Mouse (Mus musculus) kidney, embryonic 15.5 days (tissue): ENCODE measurements around the gene Cd109. TPM values are rescaled to one million over a fixed set of nuclear protein-coding genes. Genes with fewer than 3 reads are reported as not detected.

Source experiments
- ATAC-seq: fragments of 200-750 bp; cut with Nextera tagmentation; replicated peaks from 2 replicates; pipeline ENCODE4 v1.8.0; 2017; ENCODE audit warnings: moderate TSS enrichment; ENCODE audit not compliant: low FRiP score
- H3K27ac ChIP-seq: fragments of 300-500 bp; sonication (generic); 2 replicates; pipeline ENCODE4 v1.5.1; 2015; ENCODE audit warnings: mild to moderate bottlenecking, inconsistent platforms
- H3K27me3 ChIP-seq: fragments of 300-500 bp; sonication (generic); 2 replicates; pipeline ENCODE4 v1.6.1; 2015; ENCODE audit warnings: inconsistent platforms
- H3K36me3 ChIP-seq: fragments of 300-500 bp; sonication (generic); 2 replicates; pipeline ENCODE4 v1.6.1; 2015; ENCODE audit warnings: inconsistent platforms
- H3K4me1 ChIP-seq: fragments of 300-500 bp; sonication (generic); 2 replicates; pipeline ENCODE4 v1.6.1; 2015; ENCODE audit warnings: inconsistent platforms
- H3K4me2 ChIP-seq: fragments of 300-500 bp; sonication (generic); 2 replicates; pipeline ENCODE4 v1.6.1; 2015; ENCODE audit warnings: moderate library complexity, mild to moderate bottlenecking, inconsistent platforms
- H3K4me3 ChIP-seq: fragments of 300-500 bp; sonication (generic); replicated peaks from 2 replicates; pipeline ENCODE4 v1.5.1; 2015; ENCODE audit warnings: mild to moderate bottlenecking, inconsistent platforms
- H3K9ac ChIP-seq: fragments of 300-500 bp; sonication (generic); 2 replicates; pipeline ENCODE4 v1.6.1; 2015; ENCODE audit warnings: mild to moderate bottlenecking, inconsistent platforms
- H3K9me3 ChIP-seq: fragments of 300-500 bp; sonication (generic); replicated peaks from 2 replicates; pipeline ENCODE4 v1.6.1; 2016; ENCODE audit warnings: inconsistent platforms
- WGBS: fragments of 180-500 bp; shearing (Covaris S2); methylation state at CpG from one replicate; pipeline ENCODE4 v1.1.7; 2015; ENCODE audit warnings: mixed read lengths; 5-methylcytosine and 5-hydroxymethylcytosine counted together
- polyA plus RNA-seq: library from polyadenylated mRNA; unstranded; fragments of >200 nt; fragmentation: Nextera tagmentation; extraction: Ambion mirVana; gene quantifications from 2 replicates; pipeline ENCODE4 v1.2.1, GENCODE M21; 2015

The Cd109 gene
- 6.2 and 6.9 TPM in 2 replicates for polyA plus RNA-seq

DNA sequence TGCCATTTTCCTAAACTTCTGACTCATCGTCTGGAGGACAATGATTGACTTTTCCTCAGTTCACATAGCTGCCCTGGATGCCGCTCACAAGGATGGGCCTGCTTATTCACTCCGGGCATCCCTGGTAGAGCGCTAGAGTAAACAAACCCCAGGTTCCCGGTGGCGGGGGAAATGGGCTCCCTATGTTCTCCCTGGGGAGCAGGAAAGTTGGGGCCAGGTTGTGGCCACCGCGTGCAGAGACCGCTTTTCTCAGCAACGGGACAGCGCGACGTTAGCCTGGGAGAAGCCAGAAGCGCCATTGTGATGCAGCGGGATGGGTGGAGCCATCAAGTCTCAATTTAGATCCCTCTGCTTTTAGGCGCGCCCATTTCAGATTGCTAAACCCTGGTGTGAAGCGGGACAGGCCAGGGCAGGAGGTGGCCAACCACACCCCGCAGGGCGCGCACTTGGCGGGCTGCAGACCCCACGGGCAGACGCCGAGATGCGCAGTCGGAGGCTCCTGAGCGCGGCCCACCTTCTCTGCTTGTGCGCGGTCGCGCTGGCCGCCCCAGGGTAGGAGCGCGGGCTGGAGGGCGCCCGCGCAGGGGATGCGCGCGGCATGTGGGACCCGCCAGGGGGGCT lies at the start of gene Cd109:
Gene Cd109 (plus strand): TSS at position 146 of the 621 bp plus-strand sequence.
- peaks cover 33% of the 10 kb centered on the region for H3K27me3 ChIP-seq
- H3K27ac ChIP-seq: no peak within 1 kb of the TSS
- peak; percentile 75 for ATAC-seq
- H3K4me2 ChIP-seq: peak within 1 kb of the TSS; percentile 98
- H3K9me3 ChIP-seq: no peaks in the 10 kb centered on the region
- peaks cover 23% of the 10 kb centered on the region for H3K4me1 ChIP-seq
- under 1% methylated on average over 43 of the region's 43 CpGs for WGBS
- H3K4me3 ChIP-seq: peak within 1 kb of the TSS; percentile 66
- H3K36me3 ChIP-seq: no peaks in the 10 kb centered on the region
- H3K9ac ChIP-seq: peak within 1 kb of the TSS; percentile 52

DNA sequence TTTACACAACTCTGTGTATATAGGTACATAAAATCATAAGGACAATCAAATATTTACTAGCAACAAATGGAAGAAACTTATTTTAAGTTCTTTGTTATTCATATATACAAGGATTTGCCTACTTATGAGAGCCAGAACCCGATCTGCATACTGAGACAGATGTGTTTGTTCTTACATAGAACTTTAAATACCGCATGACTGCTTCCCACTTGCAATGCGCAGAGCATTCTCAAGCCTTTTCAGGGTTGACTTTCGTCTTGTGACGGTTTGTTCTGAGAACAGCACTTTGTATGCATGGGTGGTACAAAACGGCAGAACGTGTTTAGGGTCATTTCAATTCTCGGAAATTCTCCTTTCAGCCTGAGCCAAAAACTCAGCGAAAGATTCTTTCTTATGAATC lies 45.4 kb upstream of the Cd109 start:
- no peaks in the 10 kb centered on the region for H3K27me3 ChIP-seq
- H3K9me3 ChIP-seq: no peaks in the 10 kb centered on the region
- H3K4me2 ChIP-seq: no peak overlapping the region
- H3K4me3 ChIP-seq: no peak overlapping the region
- WGBS: 97% methylated on average over 9 of the region's 9 CpGs
- peaks cover 25% of the 10 kb centered on the region; the same call in 1 of the 2 replicates for H3K36me3 ChIP-seq
- H3K9ac ChIP-seq: no peak overlapping the region
- no peaks in the 10 kb centered on the region for H3K4me1 ChIP-seq
- H3K27ac ChIP-seq: no peak overlapping the region
- ATAC-seq: no peak

DNA sequence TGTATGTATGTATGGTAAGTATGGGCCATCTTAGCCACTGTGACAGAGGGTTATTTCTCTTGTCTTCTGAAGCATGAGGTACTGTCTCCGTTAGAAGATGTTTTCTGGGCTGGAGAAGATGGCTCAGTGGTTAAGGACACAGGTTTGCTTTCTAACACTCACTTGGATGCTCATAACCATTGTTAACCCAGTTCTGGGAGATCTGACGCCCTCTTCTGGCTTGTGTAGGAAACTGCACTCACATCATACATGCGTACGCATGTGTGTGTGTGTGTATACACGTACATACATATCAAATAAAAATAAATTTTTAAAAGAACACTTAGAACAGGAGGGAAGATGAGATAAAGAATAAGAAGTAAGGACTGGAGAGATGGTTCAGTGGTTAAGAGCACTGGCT lies 38.9 kb upstream of the Cd109 start:
- no peak for ATAC-seq
- Histone ChIP-seq H3K9ac (no peak overlapping the region), H3K9me3 (no peaks in the 10 kb centered on the region), H3K4me1 (peaks cover 6% of the 10 kb centered on the region), H3K27me3 (no peaks in the 10 kb centered on the region), H3K4me2 (no peak overlapping the region), H3K27ac (no peak overlapping the region), H3K36me3 (peaks cover 38% of the 10 kb centered on the region), H3K4me3 (no peak overlapping the region)
- 93% methylated on average over 5 of the region's 5 CpGs for WGBS

DNA sequence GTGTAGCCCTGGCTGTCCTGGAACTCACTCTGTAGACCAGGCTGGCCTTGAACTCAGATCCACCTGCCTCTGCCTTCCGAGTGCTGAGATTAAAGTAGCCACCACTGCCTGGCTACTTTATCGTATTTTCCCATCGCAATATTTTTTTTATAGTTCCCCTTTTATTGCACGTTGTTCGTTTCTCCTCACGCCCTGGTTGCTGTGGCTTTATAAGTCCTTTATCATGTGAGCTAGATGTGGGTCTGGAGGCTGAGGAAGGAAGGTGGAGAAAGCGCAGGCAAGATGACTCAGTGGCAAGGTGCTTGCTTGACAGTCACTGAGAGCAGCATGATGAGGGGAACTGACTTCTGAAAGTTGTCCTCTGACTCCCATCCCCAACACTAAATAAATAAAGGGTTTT lies 36.5 kb upstream of the Cd109 start:
- peaks cover 28% of the 10 kb centered on the region for H3K36me3 ChIP-seq
- 93% methylated on average over 7 of the region's 7 CpGs for WGBS
- no peak for ATAC-seq
- H3K27ac ChIP-seq: no peak overlapping the region
- no peaks in the 10 kb centered on the region for H3K9me3 ChIP-seq
- no peak overlapping the region for H3K9ac ChIP-seq
- H3K4me3 ChIP-seq: no peak overlapping the region
- no peaks in the 10 kb centered on the region for H3K27me3 ChIP-seq
- peaks cover 6% of the 10 kb centered on the region for H3K4me1 ChIP-seq
- no peak overlapping the region for H3K4me2 ChIP-seq

DNA sequence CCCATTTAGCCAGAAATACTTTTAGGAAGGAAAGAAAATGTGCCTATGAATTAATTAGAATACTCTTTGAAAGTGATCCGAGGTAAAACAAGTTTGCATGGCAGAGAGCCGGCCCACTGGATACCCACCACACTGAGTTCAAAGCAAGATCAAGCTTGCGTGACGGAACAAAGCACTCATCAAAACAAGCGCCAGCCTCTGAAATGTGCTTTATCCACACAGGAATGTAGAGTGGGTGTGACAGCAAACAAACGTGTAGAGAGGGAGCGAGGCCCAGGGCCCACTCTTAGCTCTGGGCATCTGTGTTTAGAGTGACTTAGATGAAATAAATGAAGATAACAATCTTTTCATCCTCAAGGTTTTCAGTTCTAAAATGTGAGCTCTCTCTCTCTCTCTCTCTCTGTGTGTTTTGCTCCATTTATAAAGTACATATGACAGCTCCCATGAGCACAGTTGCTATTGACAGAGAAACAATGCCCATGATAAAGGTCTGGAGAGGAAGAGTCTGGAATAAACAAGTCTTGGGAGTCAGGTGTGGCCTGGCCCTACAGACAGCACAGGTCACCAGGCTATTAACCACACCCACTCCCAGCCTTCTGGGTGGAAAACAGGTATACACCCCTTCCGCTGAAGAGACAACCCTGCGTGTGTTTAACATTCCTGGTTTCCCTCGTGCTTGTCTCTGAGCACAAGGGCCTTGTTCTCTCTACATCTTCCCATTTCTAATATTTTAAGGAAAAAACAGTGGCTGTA lies 35.5 kb upstream of the Cd109 start:
- Histone ChIP-seq H3K4me2 (no peak overlapping the region), H3K9me3 (no peaks in the 10 kb centered on the region), H3K9ac (no peak overlapping the region), H3K27ac (no peak overlapping the region), H3K36me3 (peaks cover 30% of the 10 kb centered on the region), H3K27me3 (no peaks in the 10 kb centered on the region), H3K4me1 (peaks cover 6% of the 10 kb centered on the region), H3K4me3 (no peak overlapping the region)
- 57% methylated on average over 10 of the region's 10 CpGs for WGBS
- peak; percentile 75; the same call in 1 of the 2 replicates for ATAC-seq

DNA sequence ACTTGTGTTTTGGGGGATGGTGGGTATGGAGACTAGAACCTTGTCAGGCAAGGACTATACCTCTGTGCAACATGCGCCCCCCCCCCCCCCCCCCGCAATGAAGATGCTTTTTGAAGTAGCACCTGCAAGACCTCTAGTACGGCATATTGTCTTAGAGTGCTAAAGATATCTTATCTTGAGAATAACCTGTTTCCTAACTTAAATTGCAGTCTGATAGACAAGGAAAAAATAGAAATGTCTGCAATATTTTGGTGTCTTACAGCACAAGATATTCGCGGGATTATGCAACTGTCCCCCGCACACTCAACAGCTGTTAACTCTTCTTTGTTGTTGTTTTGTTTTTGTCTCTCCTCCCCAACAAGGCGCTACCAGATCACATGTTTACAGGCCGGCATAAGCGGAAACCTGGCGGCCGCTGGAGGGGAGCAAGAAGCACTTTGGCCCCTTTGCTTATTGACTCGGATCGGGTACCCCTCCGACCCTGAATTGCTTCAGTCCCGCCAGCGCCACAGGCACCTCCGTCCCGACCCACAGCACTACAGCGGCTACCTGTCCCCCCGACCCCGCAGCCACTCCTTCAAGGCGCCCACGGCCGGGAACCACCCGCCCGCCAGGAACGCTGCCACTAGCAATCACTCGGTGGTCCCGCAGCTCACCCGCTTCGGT lies 28.0 kb upstream of the Cd109 start:
- Histone ChIP-seq H3K4me3 (peak overlapping the region; percentile 72), H3K9me3 (no peaks in the 10 kb centered on the region), H3K36me3 (0 out of 2 replicates have a peak, but pooled peaks cover 7% of the 10 kb centered on the region), H3K27ac (peak overlapping the region; percentile 70), H3K27me3 (no peaks in the 10 kb centered on the region), H3K4me2 (peak overlapping the region; percentile 76), H3K9ac (peak overlapping the region; percentile 59), H3K4me1 (peaks cover 7% of the 10 kb centered on the region; the same call in 1 of the 2 replicates)
- under 1% methylated on average over 31 of the region's 31 CpGs for WGBS
- no peak for ATAC-seq

DNA sequence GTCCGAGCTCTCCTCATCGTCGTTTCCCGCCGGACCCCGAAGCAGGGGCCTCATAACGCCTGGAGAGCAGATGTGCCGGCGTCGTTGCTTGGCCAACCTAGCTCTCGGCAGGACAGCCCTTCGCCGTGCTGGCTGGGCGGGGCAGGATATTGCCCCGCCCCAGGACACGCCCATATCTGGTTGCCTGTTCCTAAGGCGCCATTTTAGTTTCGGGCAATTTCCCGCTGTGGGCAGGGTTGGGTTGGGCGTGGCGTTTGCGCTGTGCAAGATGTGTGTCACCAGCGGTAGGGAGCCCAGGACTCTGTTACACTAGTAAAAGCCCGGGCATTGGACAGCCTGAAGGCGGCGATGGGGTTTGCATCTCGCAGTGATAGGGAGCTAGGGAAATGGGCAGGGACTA lies 27.4 kb upstream of the Cd109 start, which contains the start of gene Slc17a5:
Gene Slc17a5 (minus strand): TSS at position 128 of the 400 bp plus-strand sequence.
- Histone ChIP-seq H3K9me3 (no peaks in the 10 kb centered on the region), H3K27me3 (no peaks in the 10 kb centered on the region), H3K9ac (peak within 1 kb of the TSS; percentile 59), H3K4me1 (peaks cover 7% of the 10 kb centered on the region; the same call in 1 of the 2 replicates), H3K27ac (peak within 1 kb of the TSS; percentile 81), H3K4me3 (peak within 1 kb of the TSS; percentile 72), H3K36me3 (0 out of 2 replicates have a peak, but pooled peaks cover 7% of the 10 kb centered on the region), H3K4me2 (peak within 1 kb of the TSS; percentile 76)
- WGBS: 0% methylated on average over 27 of the region's 27 CpGs
- ATAC-seq: peak; percentile 98

DNA sequence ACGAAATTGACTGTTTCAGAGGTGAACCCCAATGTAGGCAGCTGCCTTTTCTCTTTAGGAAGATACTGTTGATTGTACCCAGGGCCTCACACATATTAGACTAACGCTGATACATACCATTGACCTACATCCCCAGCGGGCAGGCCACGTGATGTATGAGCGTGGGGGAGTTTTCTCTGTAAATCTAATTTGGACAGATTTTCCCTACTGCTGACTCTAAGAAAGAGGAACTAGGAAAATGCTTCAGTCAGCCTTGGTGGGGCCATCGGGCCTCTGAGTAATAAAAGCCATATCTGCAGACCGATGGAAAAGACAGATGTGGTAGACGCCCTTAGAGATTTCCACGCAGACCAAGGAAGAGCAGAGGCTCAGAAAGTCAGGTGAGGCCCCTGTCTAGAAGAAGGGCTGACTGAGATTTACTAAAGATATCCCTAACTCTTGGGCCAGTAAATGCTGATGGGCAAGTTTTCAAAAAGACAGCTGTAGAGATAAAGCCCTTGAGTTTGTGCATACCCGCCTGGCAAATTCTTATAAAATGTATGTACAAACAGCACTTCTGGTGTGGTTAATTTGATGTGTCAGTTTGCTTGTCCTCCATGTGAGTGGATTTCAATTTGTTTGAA lies 26.8 kb upstream of the Cd109 start:
- Histone ChIP-seq H3K27ac (peak overlapping the region; percentile 81), H3K9ac (peak overlapping the region; percentile 25; the same call in 1 of the 2 replicates), H3K4me1 (peaks cover 7% of the 10 kb centered on the region; the same call in 1 of the 2 replicates), H3K36me3 (0 out of 2 replicates have a peak, but pooled peaks cover 7% of the 10 kb centered on the region), H3K9me3 (no peaks in the 10 kb centered on the region), H3K4me2 (peak overlapping the region; percentile 76), H3K27me3 (no peaks in the 10 kb centered on the region), H3K4me3 (peak overlapping the region; percentile 72)
- 38% methylated on average over 10 of the region's 10 CpGs for WGBS
- peak; percentile 55 for ATAC-seq

DNA sequence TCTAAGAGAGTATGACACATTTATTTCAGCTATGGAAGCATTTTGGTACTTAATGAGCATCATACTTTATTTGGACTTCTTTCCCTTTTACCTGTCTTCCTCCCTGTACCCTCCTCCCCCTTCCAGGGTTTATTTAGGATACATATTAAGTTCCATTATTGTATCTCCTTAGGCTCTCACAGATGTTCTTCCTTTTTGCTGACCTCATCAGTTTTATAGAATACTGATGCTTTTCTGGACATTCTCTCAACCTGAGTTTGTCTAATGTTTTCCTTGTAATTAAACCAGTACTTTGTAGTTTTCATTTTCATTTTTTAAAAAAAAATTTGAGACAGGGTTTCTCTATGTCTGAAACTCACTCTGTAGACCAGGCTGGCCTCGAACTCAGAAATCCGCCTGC lies 24.9 kb upstream of the Cd109 start:
- H3K27me3 ChIP-seq: no peaks in the 10 kb centered on the region
- no peak overlapping the region for H3K4me3 ChIP-seq
- no peak overlapping the region for H3K9ac ChIP-seq
- no peak overlapping the region for H3K27ac ChIP-seq
- H3K9me3 ChIP-seq: no peaks in the 10 kb centered on the region
- ATAC-seq: no peak
- no peaks in the 10 kb centered on the region for H3K36me3 ChIP-seq
- WGBS: 91% methylated on average over 2 of the region's 2 CpGs
- no peak overlapping the region for H3K4me2 ChIP-seq
- H3K4me1 ChIP-seq: peaks cover 7% of the 10 kb centered on the region; the same call in 1 of the 2 replicates

DNA sequence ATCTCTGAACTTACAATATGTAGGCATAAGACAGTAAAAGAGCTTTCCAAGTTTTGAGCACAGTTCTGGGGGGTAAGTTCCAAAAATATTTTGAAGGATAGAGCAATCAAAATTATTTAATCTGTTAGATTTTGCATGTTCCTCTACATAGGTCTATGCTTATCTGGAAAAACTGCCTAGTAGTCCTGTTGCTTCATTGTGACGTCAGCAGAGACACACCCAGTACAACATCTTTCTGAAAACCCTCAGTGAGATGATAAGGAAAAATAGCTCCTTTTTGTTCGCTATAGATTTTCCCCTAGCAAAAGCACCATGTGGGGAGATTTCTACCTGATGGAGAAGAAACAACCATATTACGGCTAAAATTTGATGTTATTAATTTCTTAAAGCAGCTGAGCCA lies 20.1 kb upstream of the Cd109 start:
- WGBS: 84% methylated on average over 3 of the region's 3 CpGs

DNA sequence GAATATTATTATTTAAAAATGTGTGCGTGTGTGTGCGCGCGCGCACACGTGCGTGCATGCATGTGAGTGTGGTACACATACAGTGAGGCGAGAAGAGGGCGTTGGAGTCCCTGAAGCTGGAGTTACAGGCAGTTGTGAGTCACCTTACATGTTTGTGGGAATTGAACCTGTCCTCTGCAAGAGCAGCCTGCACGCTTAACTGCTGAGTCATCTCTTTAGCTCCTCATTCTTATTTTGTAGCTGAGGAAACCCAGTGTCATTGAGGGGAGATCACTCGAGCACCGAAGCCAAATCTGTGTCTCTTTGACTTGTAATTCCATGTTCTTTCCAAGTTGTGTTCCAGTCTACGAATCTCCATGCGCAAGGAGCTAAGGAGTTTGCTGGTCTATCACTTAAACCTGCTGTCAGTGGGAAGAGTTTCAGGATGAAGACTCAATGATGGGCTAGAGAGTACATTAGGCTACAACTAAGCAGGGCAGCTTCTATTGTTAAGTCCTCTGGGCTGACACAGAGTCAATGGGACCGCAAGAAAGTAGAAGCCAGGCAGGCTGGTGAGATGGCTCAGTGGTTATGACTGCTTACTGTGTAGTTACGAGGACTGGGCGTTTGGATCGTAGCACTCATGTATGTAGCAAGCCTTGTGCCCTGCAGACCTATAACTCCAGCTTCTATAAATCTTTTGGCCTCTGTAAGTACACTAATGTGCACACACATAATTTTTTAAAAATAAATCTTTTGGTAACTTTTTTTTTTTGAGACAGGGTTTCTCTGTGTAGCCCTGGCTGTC lies 19.4 kb upstream of the Cd109 start:
- H3K27me3 ChIP-seq: no peaks in the 10 kb centered on the region
- 90% methylated on average over 18 of the region's 18 CpGs for whole genome bisulfite sequencing
- H3K9ac ChIP-seq: no peak overlapping the region
- H3K4me2 ChIP-seq: no peak overlapping the region
- H3K27ac ChIP-seq: no peak overlapping the region
- no peaks in the 10 kb centered on the region for H3K36me3 ChIP-seq
- no peaks in the 10 kb centered on the region for H3K9me3 ChIP-seq
- H3K4me3 ChIP-seq: no peak overlapping the region
- H3K4me1 ChIP-seq: no peaks in the 10 kb centered on the region
- no peak for ATAC-seq

More for the DNA sequence above, 20.1 kb upstream of the Cd109 start:
- no peak overlapping the region for H3K4me3 ChIP-seq
- H3K27ac ChIP-seq: no peak overlapping the region
- no peaks in the 10 kb centered on the region for H3K9me3 ChIP-seq
- H3K4me2 ChIP-seq: no peak overlapping the region
- H3K9ac ChIP-seq: no peak overlapping the region
- no peaks in the 10 kb centered on the region for H3K27me3 ChIP-seq
- no peak for ATAC-seq
- H3K36me3 ChIP-seq: no peaks in the 10 kb centered on the region
- H3K4me1 ChIP-seq: no peaks in the 10 kb centered on the region
